Mouse (Mus musculus): ENCODE measurements around the gene Tbc1d14. TPM values are rescaled to one million over a fixed set of nuclear protein-coding genes. Genes with fewer than 3 reads are reported as not detected.

Gene Tbc1d14
- polyA plus RNA-seq, 1 experiment from 2014 or later: 39.7 TPM

DNA sequence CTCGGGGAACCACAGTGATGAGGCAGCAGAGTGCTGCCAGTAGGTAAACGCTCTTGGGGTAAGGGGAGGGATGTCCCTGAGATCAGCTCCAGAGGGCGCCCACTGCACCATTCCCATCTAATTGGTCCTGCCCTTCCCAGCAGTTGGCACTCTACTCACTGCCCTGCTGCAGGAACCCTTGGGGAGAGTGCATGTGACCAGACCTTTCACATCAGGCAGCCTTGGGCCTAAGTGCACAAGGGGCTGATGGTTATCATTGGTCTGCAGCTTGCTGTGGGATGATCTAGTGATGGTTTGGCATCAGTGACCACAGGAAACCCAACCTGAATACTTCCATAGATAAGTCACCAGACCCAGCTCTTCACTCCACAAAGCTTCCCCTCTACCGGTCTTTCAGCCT, 4.6 kb upstream of the Tbc1d14 start:
- ATAC-seq (replicated peaks; ENCODE audit: low FRiP score, low read depth) (no peak), DNase-seq (ENCODE audit: low spot score) (peak; percentile 44)
- H3K4me3 ChIP-seq (replicated peaks; ENCODE audit: low read depth, low read length): no peak overlapping the region
- no peak overlapping the region for H3K9ac ChIP-seq (ENCODE audit: low read depth, low read length)
- WGBS: 33% methylated on average over 4 of the region's 4 CpGs
- TF ChIP-seq CTCF (IDR thresholded peaks at IDR 0.05; ENCODE audit: low read depth): peak; percentile 61
- H3K36me3 ChIP-seq (ENCODE audit: insufficient read depth, low read length): peaks cover 19% of the 10 kb centered on the region; the same call in 1 of the 2 replicates
- no peak overlapping the region for H3K4me2 ChIP-seq (ENCODE audit: low read length)
- H3K4me1 ChIP-seq (replicated peaks; ENCODE audit: insufficient read depth, low read length): no peaks in the 10 kb centered on the region
- no peak overlapping the region for H3K27ac ChIP-seq
- no peaks in the 10 kb centered on the region for H3K27me3 ChIP-seq (ENCODE audit: insufficient read depth, low read length)
- H3K9me3 ChIP-seq (replicated peaks; ENCODE audit: low read length): no peaks in the 10 kb centered on the region

DNA sequence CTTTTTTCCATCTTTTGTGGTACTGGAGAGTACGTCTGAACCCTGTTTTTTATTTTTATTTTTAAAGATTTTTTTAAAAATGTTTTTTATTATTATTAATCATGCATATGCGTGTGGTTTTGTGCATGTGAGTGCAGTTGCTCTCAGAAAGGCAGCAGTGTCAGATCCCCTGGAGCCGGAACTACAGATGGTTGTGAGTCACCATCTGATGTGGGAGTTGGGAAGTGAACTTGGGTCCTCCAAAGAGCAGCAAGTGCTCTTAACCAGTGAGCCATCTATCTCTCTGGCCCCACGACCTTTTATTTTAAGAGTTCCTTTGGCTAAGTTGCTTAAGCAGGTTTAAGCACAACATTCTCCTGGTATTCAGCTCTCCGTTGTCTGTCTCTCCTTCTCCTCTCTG, 3.1 kb upstream of the Tbc1d14 start:
- Histone ChIP-seq H3K4me2 (ENCODE audit: low read length) (no peak overlapping the region), H3K4me1 (replicated peaks; ENCODE audit: insufficient read depth, low read length) (no peaks in the 10 kb centered on the region), H3K27ac (no peak overlapping the region), H3K27me3 (ENCODE audit: insufficient read depth, low read length) (no peaks in the 10 kb centered on the region), H3K9me3 (replicated peaks; ENCODE audit: low read length) (no peaks in the 10 kb centered on the region), H3K4me3 (replicated peaks; ENCODE audit: low read depth, low read length) (no peak overlapping the region), H3K36me3 (ENCODE audit: insufficient read depth, low read length) (0 out of 2 replicates have a peak, but pooled peaks cover 10% of the 10 kb centered on the region), H3K9ac (ENCODE audit: low read depth, low read length) (no peak overlapping the region)
- no peak for TF ChIP-seq CTCF (IDR thresholded peaks at IDR 0.05; ENCODE audit: low read depth)
- ATAC-seq (replicated peaks; ENCODE audit: low FRiP score, low read depth) (no peak), DNase-seq (ENCODE audit: low spot score) (no peak)
- WGBS: 68% methylated on average over 5 of the region's 5 CpGs

DNA sequence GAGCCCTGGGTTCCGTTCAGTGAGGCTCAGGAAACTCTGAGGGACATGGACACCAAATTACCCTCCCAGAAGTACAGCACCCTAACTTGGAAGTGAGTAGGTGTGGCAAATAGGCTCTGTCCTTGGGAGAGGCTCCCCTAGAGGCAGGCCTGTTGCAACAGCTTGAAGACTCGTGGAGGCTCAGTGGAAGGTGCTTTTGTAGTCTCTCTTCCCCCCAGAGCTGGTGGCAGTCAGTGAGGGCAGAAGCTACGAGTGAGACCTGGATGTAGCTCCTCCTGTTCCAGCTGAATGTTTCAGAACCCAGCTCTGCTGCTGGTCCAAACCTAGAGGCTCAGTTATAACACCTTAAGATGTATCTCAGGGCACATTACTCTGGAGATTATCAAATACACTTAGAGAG, 2.0 kb upstream of the Tbc1d14 start:
- Histone ChIP-seq H3K4me1 (replicated peaks; ENCODE audit: insufficient read depth, low read length) (no peaks in the 10 kb centered on the region), H3K27ac (no peak overlapping the region), H3K4me3 (replicated peaks; ENCODE audit: low read depth, low read length) (no peak overlapping the region), H3K9me3 (replicated peaks; ENCODE audit: low read length) (no peaks in the 10 kb centered on the region), H3K27me3 (ENCODE audit: insufficient read depth, low read length) (no peaks in the 10 kb centered on the region), H3K4me2 (ENCODE audit: low read length) (no peak overlapping the region), H3K36me3 (ENCODE audit: insufficient read depth, low read length) (0 out of 2 replicates have a peak, but pooled peaks cover 8% of the 10 kb centered on the region), H3K9ac (ENCODE audit: low read depth, low read length) (no peak overlapping the region)
- DNase-seq (ENCODE audit: low spot score) (no peak), ATAC-seq (replicated peaks; ENCODE audit: low FRiP score, low read depth) (no peak)
- WGBS: 30% methylated on average over 3 of the region's 3 CpGs
- TF ChIP-seq CTCF (IDR thresholded peaks at IDR 0.05; ENCODE audit: low read depth): peak; percentile 9; the same call in 1 of the 2 replicates

DNA sequence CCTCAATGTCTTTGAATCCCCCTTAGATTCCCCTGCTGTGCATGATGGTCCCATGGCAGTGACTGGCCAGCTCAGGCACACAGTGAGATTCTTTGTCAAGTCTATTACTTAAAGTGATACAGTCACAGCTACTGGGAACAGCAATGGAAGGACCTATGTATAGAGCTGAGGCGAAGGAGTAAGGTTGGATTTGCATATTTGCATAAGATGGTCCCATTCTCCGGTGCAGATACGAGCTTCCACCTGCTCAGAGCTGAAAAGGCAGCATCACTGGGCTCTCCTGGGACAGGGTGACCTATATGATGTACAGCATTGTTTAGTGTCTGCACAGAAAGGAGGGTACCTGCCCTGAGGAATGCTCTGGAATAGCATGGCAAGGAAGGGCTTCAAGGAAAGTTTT, 1.3 kb upstream of the Tbc1d14 start:
- H3K27me3 ChIP-seq (ENCODE audit: insufficient read depth, low read length): no peaks in the 10 kb centered on the region
- no peak overlapping the region for H3K4me3 ChIP-seq (replicated peaks; ENCODE audit: low read depth, low read length)
- 83% methylated on average over 3 of the region's 3 CpGs for WGBS
- H3K27ac ChIP-seq: no peak overlapping the region
- H3K9ac ChIP-seq (ENCODE audit: low read depth, low read length): no peak overlapping the region
- 0 out of 2 replicates have a peak, but pooled peaks cover 2% of the 10 kb centered on the region for H3K36me3 ChIP-seq (ENCODE audit: insufficient read depth, low read length)
- H3K9me3 ChIP-seq (replicated peaks; ENCODE audit: low read length): no peaks in the 10 kb centered on the region
- ATAC-seq (replicated peaks; ENCODE audit: low FRiP score, low read depth) (no peak), DNase-seq (ENCODE audit: low spot score) (no peak)
- TF ChIP-seq CTCF (IDR thresholded peaks at IDR 0.05; ENCODE audit: low read depth): no peak
- no peaks in the 10 kb centered on the region for H3K4me1 ChIP-seq (replicated peaks; ENCODE audit: insufficient read depth, low read length)
- no peak overlapping the region for H3K4me2 ChIP-seq (ENCODE audit: low read length)

DNA sequence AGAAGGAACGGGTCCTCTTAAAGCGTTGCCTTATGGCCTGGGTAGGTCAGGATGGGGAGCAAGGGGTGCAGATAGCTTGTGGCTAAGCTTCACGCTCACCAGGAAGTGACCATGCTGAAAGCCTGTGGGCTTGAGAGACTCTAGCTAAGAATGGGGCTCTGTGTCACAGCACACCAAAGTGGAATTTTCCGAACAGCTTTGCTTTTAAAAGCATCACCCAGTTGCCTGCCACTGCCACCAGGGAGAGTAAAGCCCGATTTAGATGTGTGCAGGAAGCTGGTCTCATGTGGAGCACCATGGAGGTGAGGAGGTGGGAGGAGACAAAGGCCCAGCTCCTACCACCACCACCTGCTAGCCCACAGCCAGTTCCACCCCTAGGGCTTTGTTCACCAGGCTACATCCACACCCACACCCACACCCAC, 2.6 kb downstream of the Tbc1d14 start:
- no peak overlapping the region for H3K4me3 ChIP-seq (replicated peaks; ENCODE audit: low read depth, low read length)
- no peak overlapping the region for H3K27ac ChIP-seq
- H3K9me3 ChIP-seq (replicated peaks; ENCODE audit: low read length): no peaks in the 10 kb centered on the region
- ATAC-seq (replicated peaks; ENCODE audit: low FRiP score, low read depth) (peak; percentile 48; the same call in 1 of the 2 replicates), DNase-seq (ENCODE audit: low spot score) (no peak)
- H3K9ac ChIP-seq (ENCODE audit: low read depth, low read length): no peak overlapping the region
- no peaks in the 10 kb centered on the region for H3K27me3 ChIP-seq (ENCODE audit: insufficient read depth, low read length)
- H3K36me3 ChIP-seq (ENCODE audit: insufficient read depth, low read length): no peaks in the 10 kb centered on the region
- peak; percentile 17; the same call in 1 of the 2 replicates for TF ChIP-seq CTCF (IDR thresholded peaks at IDR 0.05; ENCODE audit: low read depth)
- 60% methylated on average over 5 of the region's 5 CpGs for WGBS
- H3K4me2 ChIP-seq (ENCODE audit: low read length): no peak overlapping the region
- H3K4me1 ChIP-seq (replicated peaks; ENCODE audit: insufficient read depth, low read length): no peaks in the 10 kb centered on the region

DNA sequence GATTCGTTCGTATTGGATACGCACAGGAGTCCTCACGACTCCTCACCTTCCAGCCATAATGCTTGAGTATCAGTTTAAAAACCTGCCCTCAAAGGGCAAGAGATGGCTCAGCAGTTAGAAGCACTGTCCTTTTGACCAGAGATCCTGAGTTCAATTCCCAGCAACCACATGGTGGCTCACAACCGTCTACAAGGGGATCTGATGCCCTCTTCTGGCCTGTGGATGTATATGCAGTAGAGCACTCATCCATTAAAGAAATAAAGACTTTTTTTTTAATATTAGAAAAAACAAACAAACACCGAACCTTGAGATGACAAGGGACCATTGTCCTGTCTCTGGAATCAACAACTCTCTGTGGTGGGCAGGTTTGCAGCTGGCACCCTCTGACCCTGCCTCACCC, 8.8 kb downstream of the Tbc1d14 start:
- Histone ChIP-seq H3K36me3 (ENCODE audit: insufficient read depth, low read length) (no peaks in the 10 kb centered on the region), H3K27ac (no peak overlapping the region), H3K4me1 (replicated peaks; ENCODE audit: insufficient read depth, low read length) (peaks cover 8% of the 10 kb centered on the region; the same call in 1 of the 2 replicates), H3K4me3 (replicated peaks; ENCODE audit: low read depth, low read length) (no peak overlapping the region), H3K9me3 (replicated peaks; ENCODE audit: low read length) (no peaks in the 10 kb centered on the region), H3K27me3 (ENCODE audit: insufficient read depth, low read length) (no peaks in the 10 kb centered on the region), H3K4me2 (ENCODE audit: low read length) (no peak overlapping the region), H3K9ac (ENCODE audit: low read depth, low read length) (no peak overlapping the region)
- DNase-seq (ENCODE audit: low spot score): no peak
- ATAC-seq (replicated peaks; ENCODE audit: low FRiP score, low read depth): no peak
- WGBS: 69% methylated on average over 6 of the region's 6 CpGs
- TF ChIP-seq CTCF (IDR thresholded peaks at IDR 0.05; ENCODE audit: low read depth): peak; percentile 53; the same call in 1 of the 2 replicates
